Mouse (Mus musculus) ES-E14 (cell line): ENCODE data around the gene Nme4.

Source experiments
- CHD2 ChIP-seq: IDR thresholded peaks from 2 replicates; pipeline ENCODE4 v1.6.1; 2014; ENCODE audit warnings: mild to moderate bottlenecking, low read depth, low read length, inconsistent platforms
- ZC3H11A ChIP-seq: IDR thresholded peaks from 2 replicates; pipeline ENCODE4 v1.6.1; 2012; ENCODE audit warnings: low read depth, mild to moderate bottlenecking, inconsistent platforms, low read length, borderline replicate concordance
- ZNF384 ChIP-seq: IDR thresholded peaks from 2 replicates; pipeline ENCODE4 v1.6.1; 2012; ENCODE audit warnings: low read depth, low read length, inconsistent platforms

DNA sequence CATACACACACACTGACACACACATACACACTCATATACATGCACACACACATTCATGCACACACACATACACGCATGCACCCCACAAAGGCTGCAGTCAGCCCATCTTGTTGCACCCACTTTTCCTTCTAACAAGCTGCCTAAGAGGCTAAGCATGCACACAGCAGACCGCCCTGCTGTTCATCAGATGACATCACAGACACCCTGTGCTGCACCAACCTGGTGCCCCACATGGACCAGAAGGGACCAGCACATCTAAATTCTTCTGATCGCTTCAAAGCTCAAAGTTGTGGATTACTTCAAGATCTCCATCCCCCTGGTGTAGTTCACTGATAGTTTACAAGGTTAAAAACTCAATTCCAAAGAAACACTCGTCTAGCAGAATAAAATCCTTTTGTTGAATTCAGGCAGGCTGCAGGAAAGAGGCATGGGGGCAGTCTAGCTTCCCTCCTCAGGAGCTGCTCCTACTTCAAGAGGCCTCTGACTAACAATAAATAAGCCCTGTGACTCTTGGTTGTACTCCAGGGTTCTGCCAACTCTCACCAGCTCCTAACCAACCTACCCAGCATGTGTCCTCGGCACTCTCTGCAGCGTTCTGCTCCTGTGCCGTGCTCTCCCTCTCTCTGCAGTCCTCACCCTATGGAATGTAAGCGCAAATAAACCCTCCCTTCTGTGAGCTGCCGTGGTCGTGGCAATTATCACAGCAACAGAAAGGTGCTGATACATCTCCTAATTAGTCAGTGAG lies 49.0 kb downstream of the Nme4 start:
- TF ChIP-seq ZNF384 (no peak), ZC3H11A (no peak), CHD2 (no peak)
